In the genomic region with DNA sequence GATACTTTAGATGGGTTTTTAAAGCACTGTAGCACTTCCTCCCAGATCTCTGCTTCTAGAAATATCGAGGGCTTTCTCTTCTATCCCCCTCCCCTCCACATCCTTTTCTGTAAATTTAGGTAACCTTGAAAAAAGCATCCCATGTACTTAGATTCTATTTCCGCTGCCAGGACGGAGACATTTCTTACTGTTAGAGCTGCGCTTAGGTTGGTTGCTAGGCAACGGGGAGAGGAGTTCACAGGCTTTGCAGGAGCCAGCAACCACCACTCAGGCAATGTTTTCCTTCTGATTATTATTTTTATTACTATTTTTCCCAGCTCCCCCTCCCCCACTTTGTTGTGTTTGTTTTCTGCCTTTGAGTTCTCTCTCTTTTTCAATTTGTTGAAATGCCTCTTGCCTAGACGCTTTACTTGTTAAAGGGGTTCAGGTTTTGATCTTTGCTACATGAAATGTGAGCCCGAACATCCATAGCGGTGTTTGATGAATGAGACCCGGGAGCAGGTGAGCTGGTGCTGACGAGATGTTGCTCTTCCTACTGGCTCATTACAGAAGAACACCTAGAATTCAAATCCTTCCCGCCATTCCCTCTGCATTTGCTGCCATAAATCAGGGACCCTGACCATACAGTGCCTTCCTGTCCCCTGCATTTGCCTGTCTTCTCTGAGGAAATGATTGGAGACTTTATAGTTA, we compare ENCODE assay signal across 8 mouse cellular contexts.
DNase-seq lines count a peak whose midpoint lies in the region; ATAC-seq and TF ChIP-seq lines count a peak whose summit lies in the region.
"Had no signal": no experiment of that assay in that cellular context is flagged by ENCODE, and none has a peak within 500 bp of the region (broad histone marks: within the 10 kb centered on the region; RNA-seq: fewer than 3 reads in every experiment).

No protein-coding gene starts in this region.

- H3K27me3 ChIP-seq in midbrain, embryonic 14.5 days (ENCODE audit: control insufficient read depth, insufficient read depth, low read length): no peaks in the 10 kb centered on the region
- no peaks in the 10 kb centered on the region for H3K27me3 ChIP-seq in midbrain, embryonic 10.5 days (ENCODE audit: low read depth, poor library complexity, severe bottlenecking)
- no peaks in the 10 kb centered on the region for H3K27me3 ChIP-seq in forebrain, postnatal 0 days (ENCODE audit: insufficient read depth, low read length)
- H3K27me3 ChIP-seq: stomach, embryonic 15.5 days had no signal

- TF ChIP-seq CTCF in forebrain, postnatal 0 days (IDR thresholded peaks at IDR 0.05; ENCODE audit: low read depth): no peak
- no peak for TF ChIP-seq CTCF in left cerebral cortex, adult 2 months (IDR thresholded peaks at IDR 0.05)

- H3K4me1 ChIP-seq in midbrain, embryonic 14.5 days (ENCODE audit: control insufficient read depth, insufficient read depth, low read length): peaks cover 19% of the 10 kb centered on the region
- H3K4me1 ChIP-seq in midbrain, embryonic 10.5 days: peaks cover 12% of the 10 kb centered on the region
- H3K4me1 ChIP-seq in forebrain, postnatal 0 days (ENCODE audit: insufficient read depth): peaks cover 10% of the 10 kb centered on the region; the same call in 1 of the 2 replicates
- H3K4me1 ChIP-seq: stomach, embryonic 15.5 days had no signal

- no peak overlapping the region for H3K4me3 ChIP-seq in midbrain, embryonic 14.5 days (replicated peaks; ENCODE audit: low read depth, low read length)
- H3K4me3 ChIP-seq in midbrain, embryonic 10.5 days: no peak overlapping the region
- no peak overlapping the region for H3K4me3 ChIP-seq in forebrain, postnatal 0 days (ENCODE audit: low read depth, low read length)
- H3K4me3 ChIP-seq in left cerebral cortex, adult 2 months: no peak overlapping the region
- H3K4me3 ChIP-seq: stomach, embryonic 15.5 days had no signal

- no peak overlapping the region for H3K4me2 ChIP-seq in midbrain, embryonic 14.5 days (ENCODE audit: low read length)
- H3K4me2 ChIP-seq in forebrain, postnatal 0 days (ENCODE audit: low read depth): no peak overlapping the region; the same call in 1 of the 2 replicates
- H3K4me2 ChIP-seq: stomach, embryonic 15.5 days had no signal

- intact Hi-C loops in left cerebral cortex, adult 2 months (cut with DNase I): no loop called here

- no peak for ATAC-seq in midbrain, embryonic 14.5 days (ENCODE audit: low FRiP score, low TSS enrichment)
- peak; percentile 89 for ATAC-seq in forebrain, postnatal 0 days

- no peak overlapping the region for H3K9ac ChIP-seq in midbrain, embryonic 14.5 days (replicated peaks; ENCODE audit: low read length)
- no peak overlapping the region for H3K9ac ChIP-seq in forebrain, postnatal 0 days
- H3K9ac ChIP-seq: stomach, embryonic 15.5 days had no signal

- no peaks in the 10 kb centered on the region for H3K36me3 ChIP-seq in midbrain, embryonic 14.5 days (ENCODE audit: control insufficient read depth, insufficient read depth, low read length)
- H3K36me3 ChIP-seq in midbrain, embryonic 10.5 days: no peaks in the 10 kb centered on the region
- no peaks in the 10 kb centered on the region for H3K36me3 ChIP-seq in forebrain, postnatal 0 days (ENCODE audit: insufficient read depth)
- H3K36me3 ChIP-seq: stomach, embryonic 15.5 days had no signal

- DNase-seq in midbrain, embryonic 14.5 days: peak; percentile 93
- no peak for DNase-seq in midbrain, embryonic 10.5 days (ENCODE audit: low spot score)
- peak; percentile 87 for DNase-seq in forebrain, postnatal 0 days
- DNase-seq in left cerebral cortex, adult 2 months (ENCODE audit: extremely low spot score in 1 of 2, low spot score in 2 of 2): peak in 1 of 2 experiments; percentile 48
- DNase-seq in right cerebral cortex, postnatal 14 days: peak; percentile 19
- no peak for DNase-seq in c-Kit-positive CD71-positive TER-119-positive erythroid progenitor cells, embryonic 14.5 days (ENCODE audit: low spot score)
- DNase-seq in urinary bladder, postnatal 14 days (ENCODE audit: low spot score): no peak

- peak overlapping the region; percentile 72 for H3K27ac ChIP-seq in midbrain, embryonic 14.5 days (replicated peaks; ENCODE audit: low read depth, low read length)
- no peak overlapping the region for H3K27ac ChIP-seq in midbrain, embryonic 10.5 days (replicated peaks)
- H3K27ac ChIP-seq in forebrain, postnatal 0 days (ENCODE audit: low read depth, low read length): peak overlapping the region; percentile 31
- peak overlapping the region; percentile 28; the same call in 1 of the 2 replicates for H3K27ac ChIP-seq in left cerebral cortex, adult 2 months
- H3K27ac ChIP-seq: stomach, embryonic 15.5 days had no signal

- 36% methylated on average over 11 of the region's 11 CpGs for WGBS in midbrain, embryonic 14.5 days
- 59% methylated on average over 11 of the region's 11 CpGs for WGBS in midbrain, embryonic 10.5 days
- WGBS in forebrain, postnatal 0 days: 28% methylated on average over 11 of the region's 11 CpGs

- H3K9me3 ChIP-seq in midbrain, embryonic 14.5 days (ENCODE audit: control insufficient read depth, low read length): no peaks in the 10 kb centered on the region
- no peaks in the 10 kb centered on the region for H3K9me3 ChIP-seq in midbrain, embryonic 10.5 days (replicated peaks)
- H3K9me3 ChIP-seq in forebrain, postnatal 0 days (ENCODE audit: low read length): no peaks in the 10 kb centered on the region
- H3K9me3 ChIP-seq: stomach, embryonic 15.5 days had no signal

Comparison
In these comparisons a context has a peak if more than half of its experiments do, and no peak if none do; other contexts are left out.
1. DNase-seq: peak in midbrain, embryonic 14.5 days (single experiment), forebrain, postnatal 0 days (single experiment) and right cerebral cortex, postnatal 14 days (single experiment); none in midbrain, embryonic 10.5 days (single experiment), c-Kit-positive CD71-positive TER-119-positive erythroid progenitor cells, embryonic 14.5 days (single experiment) and urinary bladder, postnatal 14 days (single experiment).